Mouse (Mus musculus) adrenal gland, postnatal 36 days (tissue): Measurements from ENCODE around the gene Traf3. TPM values are rescaled to one million over a fixed set of nuclear protein-coding genes. Genes with fewer than 3 reads are reported as not detected.
A peak's percentile ranks its signal among the peaks of the same experiment; 100 is the strongest.

Experiments
- DNase-seq, 2 experiments: peaks; one replicate each; pipeline ENCODE4 v3.0.0; 2021; ENCODE audit warnings: mixed read lengths in 1 of 2
- total RNA-seq, 2 experiments: library from RNA; stranded (reverse); gene quantifications; 2 replicates each; pipeline ENCODE4 v1.2.3; 2021

The Traf3 gene
- total RNA-seq, 2 experiments from 2014 or later, result 28.9 to 30.9 TPM

- no peak for DNase-seq
Measured at GRCm38 (mm10) chr12:111152981-111153710, 13.0 kb upstream of the Traf3 start.

- peak in 1 of 2 experiments; percentile 20 for DNase-seq
Measured at GRCm38 (mm10) chr12:111153946-111154345, 12.2 kb upstream of the Traf3 start.

- DNase-seq, result peak; percentile 70
Measured at GRCm38 (mm10) chr12:111154641-111155040, 11.5 kb upstream of the Traf3 start.

- DNase-seq, result no peak
Measured at GRCm38 (mm10) chr12:111155756-111156155, 10.4 kb upstream of the Traf3 start.

GRCm38 (mm10) chr12:111159659-111160428 is 6.3 kb upstream of the Traf3 start:
- peak in 1 of 2 experiments; percentile 44 for DNase-seq

GRCm38 (mm10) chr12:111160871-111161270 is 5.3 kb upstream of the Traf3 start:
- DNase-seq, result no peak

- no peak for DNase-seq
Measured at GRCm38 (mm10) chr12:111161943-111162311, 4.2 kb upstream of the Traf3 start.

GRCm38 (mm10) chr12:111162312-111163061 is 3.7 kb upstream of the Traf3 start:
- peak; percentile 48 to 73 for DNase-seq

GRCm38 (mm10) chr12:111164310-111164751 is 1.8 kb upstream of the Traf3 start:
- DNase-seq, result peak; percentile 92 to 94

- peak; percentile 60 to 64 for DNase-seq
Measured at GRCm38 (mm10) chr12:111165146-111165812, 891 bp upstream of the Traf3 start.

- peak; percentile 39 to 61 for DNase-seq
Measured at GRCm38 (mm10) chr12:111166681-111167289, 615 bp downstream of the Traf3 start.

- DNase-seq, result peak; percentile 57 to 67
Measured at GRCm38 (mm10) chr12:111168891-111169290, 2.7 kb downstream of the Traf3 start.

GRCm38 (mm10) chr12:111178772-111179171 is 12.6 kb downstream of the Traf3 start:
- DNase-seq, result no peak

GRCm38 (mm10) chr12:111181848-111182247 is 15.7 kb downstream of the Traf3 start:
- no peak for DNase-seq

GRCm38 (mm10) chr12:111182378-111182777 is 16.2 kb downstream of the Traf3 start:
- DNase-seq, result no peak

- DNase-seq, result no peak
Measured at GRCm38 (mm10) chr12:111184476-111184875, 18.3 kb downstream of the Traf3 start, which contains the start of gene 4930595D18Rik. 4930595D18Rik (minus strand) TSS chr12:111184491.

GRCm38 (mm10) chr12:111186986-111187385 is 20.8 kb downstream of the Traf3 start:
- DNase-seq, result peak; percentile 14 to 25

- DNase-seq, result no peak
Measured at GRCm38 (mm10) chr12:111188295-111188694, 22.1 kb downstream of the Traf3 start.

- no peak for DNase-seq
Measured at GRCm38 (mm10) chr12:111190355-111190754, 24.2 kb downstream of the Traf3 start.

- DNase-seq, result no peak
Measured at GRCm38 (mm10) chr12:111190891-111191290, 24.7 kb downstream of the Traf3 start.

GRCm38 (mm10) chr12:111192777-111193176 is 26.6 kb downstream of the Traf3 start:
- no peak for DNase-seq
